Mouse (Mus musculus) CD4-positive helper T cell, adult 2 months (primary cell): Measurements from ENCODE around the gene Ap1m2.
A peak's percentile ranks its signal among the peaks of the same experiment; 100 is the strongest.

Source experiments
- DNase-seq: peaks from one replicate; pipeline ENCODE4 v3.0.0-alpha.2; 2012; ENCODE audit warnings: low read depth, missing footprints, low spot score

Ap1m2 gene

DNA sequence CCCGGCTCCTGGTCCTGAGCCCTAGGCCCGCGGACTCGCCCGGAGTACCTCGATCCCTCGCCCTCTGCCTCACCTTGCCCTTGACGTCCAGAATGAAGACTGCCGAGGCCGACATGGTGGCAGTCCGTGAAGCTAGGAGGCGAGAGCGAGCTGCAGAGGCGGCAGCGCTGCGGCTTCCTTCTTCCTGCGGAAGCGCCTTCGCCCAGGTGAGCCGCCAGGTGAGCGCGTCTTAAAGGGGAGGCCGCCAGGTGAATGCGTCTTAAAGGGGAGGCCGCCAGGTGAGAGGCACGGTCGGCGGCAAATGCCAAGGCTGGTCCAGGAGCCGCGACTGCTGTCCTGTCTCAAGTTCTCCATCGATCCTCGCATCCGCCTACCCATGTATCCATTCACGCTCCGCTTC is at the start of gene Ap1m2:
Gene Ap1m2 (minus strand): TSS at position 204 of the 400 bp plus-strand sequence.
- DNase-seq: peak; percentile 11

DNA sequence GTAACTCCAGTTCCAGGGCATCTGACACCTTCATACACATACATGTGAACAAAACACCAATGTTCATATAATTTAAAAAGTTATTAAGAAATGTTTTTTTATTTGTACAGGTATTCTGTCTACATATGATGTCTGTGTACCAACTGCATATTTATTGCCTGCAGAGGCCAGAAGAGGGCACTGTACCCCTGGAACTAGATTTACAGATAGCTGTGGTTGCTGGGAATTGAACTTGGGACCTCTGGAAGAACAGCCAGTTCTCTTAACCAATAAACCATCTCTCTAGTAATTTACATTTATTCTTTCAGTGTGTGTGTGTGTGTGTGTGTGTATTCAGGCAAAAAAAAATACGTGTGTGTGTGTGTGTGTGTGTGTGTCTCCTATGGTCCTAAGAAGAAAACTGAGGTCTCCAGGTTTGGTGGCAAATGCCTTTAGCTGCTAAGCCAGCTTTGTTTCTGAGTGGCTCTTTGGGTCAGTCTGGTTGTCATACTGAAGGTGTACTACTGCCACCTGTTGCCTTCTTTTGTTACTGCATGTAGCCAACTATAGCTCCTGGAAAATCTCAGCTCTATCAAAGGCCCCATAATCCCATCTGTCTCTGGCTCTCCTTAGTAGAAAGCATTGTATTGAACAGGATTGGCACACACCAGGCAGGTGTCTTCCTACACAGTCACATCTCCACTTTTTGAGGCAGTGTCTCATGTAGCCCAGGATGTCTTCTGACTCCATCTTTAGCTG is 45.0 kb upstream of the Ap1m2 start:
- peak; percentile 77 for DNase-seq

DNA sequence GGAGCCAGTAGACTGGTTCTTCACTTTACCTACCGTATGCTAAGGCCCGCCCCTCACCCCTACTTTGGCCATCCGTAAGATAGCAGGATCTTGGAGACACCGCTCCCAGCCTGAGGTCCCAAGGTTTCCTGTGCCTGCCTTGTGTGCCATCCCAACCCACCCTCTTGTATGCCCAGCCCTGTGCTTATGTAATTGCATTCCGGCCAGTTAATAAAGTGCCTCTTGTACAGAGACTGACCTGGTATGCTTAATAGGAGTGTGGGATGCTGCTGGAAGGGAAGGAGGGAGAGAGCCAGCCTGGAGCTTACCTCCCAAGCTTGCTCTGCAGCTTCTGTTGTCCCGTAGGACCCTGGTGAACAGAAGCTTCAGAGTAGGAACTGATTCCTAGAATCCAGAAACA is 42.7 kb upstream of the Ap1m2 start:
- no peak for DNase-seq

DNA sequence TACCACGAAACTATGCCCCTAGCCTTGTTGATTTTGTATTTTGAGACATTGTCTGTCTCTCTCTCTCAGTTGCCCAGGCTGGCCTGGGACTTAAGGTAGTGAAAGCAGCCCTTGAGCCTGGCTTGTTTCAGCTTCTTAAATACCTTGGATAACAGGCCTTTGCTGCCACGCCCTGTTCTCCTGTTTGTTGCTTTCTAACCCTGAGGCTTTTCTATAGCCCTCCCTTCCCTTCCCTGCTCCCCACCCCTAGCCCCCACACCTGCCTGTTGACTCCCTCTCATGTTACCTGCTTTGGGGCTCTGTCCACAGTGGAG is 41.2 kb upstream of the Ap1m2 start:
- no peak for DNase-seq

DNA sequence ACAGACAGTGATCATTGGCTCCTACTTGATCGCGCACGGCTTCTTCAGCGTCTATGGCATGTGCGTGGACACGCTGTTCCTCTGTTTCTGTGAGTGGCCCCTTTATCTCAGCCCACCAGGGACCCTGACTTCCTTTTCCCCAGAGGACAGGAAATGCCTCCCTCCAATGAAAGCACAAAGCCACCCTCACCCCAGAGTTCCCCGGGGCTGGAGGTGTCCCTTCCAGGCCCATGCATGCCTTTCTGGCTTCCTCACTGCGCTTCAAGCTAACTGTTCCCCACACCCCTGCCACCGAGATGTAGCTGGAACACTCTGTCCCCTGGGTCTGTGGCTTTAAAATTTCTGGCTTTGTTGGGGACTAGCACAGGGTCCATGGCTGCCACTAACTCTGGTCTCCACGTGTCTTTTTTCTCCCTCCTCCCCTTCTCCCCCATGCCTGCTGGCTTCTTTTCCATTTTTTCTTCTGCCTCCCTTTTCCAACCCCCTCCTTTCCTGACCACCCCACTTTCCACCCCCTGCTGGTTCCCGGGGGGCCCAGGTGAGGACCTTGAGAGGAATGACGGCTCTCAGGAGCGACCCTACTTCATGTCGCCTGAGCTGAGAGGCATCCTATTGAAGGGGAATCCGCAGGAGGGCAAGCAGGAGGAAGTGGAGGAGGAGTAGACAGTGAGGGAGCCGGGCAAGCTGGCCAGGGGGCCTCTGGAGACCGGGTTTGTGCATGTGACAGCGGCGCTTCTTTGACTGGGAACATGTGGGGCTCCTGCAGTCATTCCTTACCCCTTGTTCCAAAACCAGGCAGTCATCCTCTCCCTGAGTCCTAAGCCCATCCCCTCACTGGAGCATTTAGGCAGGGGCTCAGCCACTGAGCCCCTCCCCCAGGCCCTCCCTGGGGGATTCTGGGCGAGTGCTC is 40.6 kb upstream of the Ap1m2 start:
- DNase-seq: no peak

DNA sequence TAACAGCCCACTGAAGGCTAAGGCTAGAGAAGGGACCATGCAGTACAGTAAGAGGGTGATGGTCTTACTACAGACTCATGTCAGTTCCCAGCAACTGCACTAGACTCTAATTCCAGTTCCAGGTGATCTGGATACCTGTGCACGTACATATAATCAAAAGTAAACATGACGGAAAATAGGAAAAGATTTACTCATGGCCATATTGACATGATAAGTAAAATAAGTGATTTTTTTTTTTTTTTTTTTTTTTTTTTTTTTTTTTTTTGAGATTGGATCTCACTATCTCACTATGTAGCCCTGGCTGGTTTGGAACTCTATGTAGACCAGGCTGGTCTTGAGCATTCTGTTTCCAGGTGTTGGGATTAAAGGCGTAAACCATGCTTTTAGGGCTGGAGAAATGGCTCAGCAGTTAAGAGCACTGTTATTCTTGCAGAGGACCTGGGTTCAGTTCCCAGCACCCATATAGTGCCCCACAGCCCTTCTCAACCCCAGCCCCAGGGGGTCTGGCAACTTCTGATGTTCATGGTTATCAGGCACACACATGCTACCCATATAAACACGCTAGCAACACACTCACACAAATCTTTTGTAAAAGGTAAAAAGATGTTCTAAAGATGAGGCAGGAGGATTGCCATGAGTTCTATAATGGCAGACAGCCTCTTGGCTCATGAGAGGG is 39.7 kb upstream of the Ap1m2 start:
- no peak for DNase-seq

DNA sequence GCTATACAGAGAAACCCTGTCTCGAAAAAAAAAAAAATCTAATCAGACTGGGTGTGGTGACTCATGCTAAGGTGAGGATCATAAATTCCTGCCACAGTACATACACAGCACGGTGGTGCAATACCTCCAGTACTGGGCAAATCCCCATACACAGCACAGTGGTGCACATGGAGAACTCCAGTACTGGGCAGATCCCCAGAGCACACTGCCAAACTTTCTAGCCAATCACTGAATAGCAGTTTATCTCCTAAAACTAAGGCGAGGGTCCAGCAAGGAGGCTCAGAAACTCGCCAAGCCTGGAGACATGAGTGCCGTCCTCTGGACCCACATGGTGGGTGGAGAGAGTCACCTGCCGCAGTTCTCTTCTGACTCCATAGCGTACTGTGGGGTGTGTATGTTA is 39.0 kb upstream of the Ap1m2 start:
- no peak for DNase-seq

DNA sequence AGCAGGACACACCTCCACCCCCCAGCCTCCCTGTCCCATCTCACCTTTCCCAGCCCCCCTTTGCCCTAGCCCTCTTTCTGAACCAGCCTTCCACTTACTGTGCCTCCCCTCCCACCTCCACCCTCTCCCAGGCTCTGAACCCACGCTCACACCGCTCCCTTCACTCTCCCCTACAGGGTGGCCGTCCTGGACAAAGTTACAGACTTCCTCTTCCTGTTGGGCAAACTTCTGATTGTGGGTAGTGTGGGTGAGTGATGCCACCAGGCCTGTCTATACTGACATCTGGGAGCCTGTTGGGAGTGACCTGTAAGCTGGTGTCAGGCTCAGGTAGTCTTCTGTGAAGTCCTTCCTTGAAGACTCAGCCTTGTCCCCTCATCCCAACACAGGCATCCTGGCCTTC is 36.0 kb upstream of the Ap1m2 start:
- no peak for DNase-seq

DNA sequence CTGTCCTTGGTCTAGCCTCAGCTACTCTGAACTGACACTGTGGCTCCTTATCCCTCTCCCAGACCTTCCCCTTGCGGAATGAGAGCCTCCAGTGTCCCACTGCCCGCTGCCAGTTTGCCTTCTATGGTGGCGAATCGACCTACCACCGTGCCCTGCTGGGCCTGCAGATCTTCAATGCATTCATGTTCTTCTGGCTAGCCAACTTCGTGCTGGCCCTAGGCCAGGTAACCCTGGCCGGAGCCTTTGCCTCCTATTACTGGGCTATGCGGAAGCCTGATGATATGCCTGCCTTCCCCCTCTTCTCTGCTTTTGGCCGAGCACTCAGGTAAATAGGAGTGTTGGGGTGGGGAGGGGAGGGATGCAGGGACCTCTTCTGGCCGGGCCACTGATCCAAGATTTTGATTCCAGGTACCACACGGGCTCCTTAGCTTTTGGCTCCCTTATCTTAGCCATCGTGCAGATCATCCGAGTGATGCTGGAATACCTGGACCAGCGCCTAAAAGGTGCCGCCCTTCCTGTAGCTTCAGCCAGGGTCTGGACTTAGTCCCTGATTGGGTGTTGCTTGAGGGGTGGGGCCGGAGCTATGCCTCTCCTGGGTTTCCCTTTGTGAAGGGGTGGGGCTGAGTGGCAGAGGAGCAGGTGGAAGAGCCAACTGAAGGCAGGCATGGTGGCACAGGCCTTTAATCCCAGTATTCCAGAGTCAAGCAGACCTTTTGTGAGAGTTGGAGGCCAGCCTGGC is 34.7 kb upstream of the Ap1m2 start:
- no peak for DNase-seq

DNA sequence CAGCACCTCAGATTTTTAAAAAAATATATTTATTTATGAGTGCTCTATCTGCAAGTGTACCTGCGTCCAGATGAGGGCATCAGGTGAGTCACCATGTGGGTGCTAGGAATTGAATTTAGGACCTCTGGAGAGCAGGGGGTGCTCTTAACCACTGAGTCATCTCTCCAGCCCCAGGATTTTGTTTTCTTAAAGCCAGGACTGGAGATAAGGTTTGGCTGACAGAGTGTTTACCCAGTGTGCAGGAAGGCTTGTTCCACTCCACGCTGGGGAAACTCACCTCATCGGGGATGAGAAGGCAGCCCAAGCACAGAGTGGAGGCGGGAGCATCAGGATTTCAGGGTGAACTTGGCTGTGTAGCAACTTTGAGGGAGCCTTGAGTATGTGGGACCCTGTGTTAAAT is 28.3 kb upstream of the Ap1m2 start:
- DNase-seq: no peak

DNA sequence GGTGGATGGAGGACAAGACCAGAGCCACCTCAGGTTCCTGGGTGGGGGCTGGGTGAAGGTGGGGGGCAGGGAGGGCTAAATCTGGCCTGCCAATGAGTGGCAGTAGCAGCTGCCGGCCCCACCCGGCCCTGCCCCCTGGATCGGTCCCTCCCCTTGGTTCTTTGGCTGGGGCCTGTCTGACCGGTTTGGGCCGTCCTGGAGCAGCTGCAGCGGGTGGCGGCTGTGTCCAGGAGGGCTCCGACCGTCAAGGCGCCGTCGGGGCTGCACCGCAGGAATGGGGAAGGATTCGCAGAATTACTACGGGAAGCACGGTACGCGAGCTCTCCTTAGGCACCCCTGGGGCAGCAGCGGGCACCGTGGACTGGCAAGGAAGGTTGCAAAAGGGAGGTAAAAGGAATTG is 25.5 kb upstream of the Ap1m2 start:
- DNase-seq: no peak

DNA sequence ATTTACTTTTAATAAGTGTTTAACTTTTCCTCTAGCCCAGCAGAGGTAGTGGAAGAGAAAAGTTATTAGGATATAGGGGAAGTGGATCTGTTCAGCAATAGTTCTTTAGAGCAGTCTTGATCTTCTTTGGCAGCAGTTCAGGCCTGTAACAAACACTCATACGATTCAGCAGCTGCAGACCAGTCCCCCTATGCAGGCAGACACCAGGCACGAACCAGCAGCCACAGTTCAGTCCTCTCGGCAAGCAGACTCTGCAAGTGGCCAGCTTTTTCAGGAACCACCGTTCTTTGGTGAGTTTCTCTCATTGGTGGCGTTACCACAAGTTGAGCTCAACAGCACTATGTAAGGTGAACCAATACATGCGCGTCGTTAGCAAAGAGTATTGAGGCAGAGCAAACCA is 24.4 kb upstream of the Ap1m2 start:
- DNase-seq: no peak

DNA sequence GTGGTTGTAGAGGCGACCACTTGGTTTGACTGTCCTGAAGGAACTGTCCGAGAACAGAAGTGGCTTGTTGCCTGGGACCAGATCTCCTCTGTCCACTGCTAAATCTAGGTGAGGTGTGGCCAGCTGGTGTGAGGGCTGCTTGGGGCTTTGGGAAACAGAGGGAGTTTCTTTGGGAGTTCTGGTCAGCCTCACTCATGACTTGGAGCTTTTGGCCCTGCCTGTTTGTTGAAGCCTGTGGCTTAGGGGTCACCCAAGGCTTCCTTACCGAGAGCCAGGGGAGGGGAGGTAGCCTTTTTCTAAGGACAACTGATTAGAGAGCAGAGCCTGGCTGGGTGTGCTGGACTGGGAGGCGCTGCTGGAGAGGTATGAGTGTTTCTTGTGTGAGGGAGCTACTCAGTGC is 23.3 kb upstream of the Ap1m2 start:
- DNase-seq: no peak

DNA sequence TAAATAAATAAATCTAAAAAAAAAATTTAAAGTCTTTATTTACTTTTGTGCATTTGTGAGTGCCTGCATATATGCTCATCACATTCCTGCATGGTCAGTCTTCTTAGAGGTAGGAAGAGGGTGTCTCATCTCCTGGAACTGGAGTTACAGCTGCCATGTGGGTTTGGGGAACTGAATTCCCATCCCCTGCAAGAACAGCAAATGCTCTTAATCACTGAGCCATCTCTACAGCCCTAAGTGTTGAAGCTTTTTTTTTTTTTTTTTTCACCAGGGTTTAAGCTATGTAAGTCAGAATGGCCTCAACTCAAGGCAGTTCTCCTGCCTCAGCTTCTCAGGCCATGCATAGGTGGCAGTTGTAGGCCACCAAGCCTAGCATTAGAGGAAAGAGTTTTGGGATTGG is 22.6 kb upstream of the Ap1m2 start:
- DNase-seq: no peak

DNA sequence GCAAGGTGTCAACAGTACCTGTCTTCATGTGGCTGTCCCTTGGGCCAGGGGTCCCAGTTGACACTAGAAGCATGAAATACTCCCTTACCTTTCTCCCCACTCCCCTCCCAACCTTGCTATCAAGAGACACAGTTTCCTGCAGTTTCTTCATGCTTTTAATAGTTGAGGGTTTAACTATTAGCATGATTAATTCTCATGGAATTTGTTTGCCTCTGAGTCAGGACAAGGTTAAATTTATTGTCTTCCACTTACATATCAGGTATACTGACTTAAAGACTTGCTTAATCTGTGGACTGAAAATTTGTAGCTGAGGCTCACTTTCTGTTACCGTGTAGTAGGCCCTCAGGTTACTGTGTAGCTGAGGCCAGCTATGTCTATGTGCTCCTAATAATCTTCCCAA is 21.4 kb upstream of the Ap1m2 start:
- DNase-seq: no peak

DNA sequence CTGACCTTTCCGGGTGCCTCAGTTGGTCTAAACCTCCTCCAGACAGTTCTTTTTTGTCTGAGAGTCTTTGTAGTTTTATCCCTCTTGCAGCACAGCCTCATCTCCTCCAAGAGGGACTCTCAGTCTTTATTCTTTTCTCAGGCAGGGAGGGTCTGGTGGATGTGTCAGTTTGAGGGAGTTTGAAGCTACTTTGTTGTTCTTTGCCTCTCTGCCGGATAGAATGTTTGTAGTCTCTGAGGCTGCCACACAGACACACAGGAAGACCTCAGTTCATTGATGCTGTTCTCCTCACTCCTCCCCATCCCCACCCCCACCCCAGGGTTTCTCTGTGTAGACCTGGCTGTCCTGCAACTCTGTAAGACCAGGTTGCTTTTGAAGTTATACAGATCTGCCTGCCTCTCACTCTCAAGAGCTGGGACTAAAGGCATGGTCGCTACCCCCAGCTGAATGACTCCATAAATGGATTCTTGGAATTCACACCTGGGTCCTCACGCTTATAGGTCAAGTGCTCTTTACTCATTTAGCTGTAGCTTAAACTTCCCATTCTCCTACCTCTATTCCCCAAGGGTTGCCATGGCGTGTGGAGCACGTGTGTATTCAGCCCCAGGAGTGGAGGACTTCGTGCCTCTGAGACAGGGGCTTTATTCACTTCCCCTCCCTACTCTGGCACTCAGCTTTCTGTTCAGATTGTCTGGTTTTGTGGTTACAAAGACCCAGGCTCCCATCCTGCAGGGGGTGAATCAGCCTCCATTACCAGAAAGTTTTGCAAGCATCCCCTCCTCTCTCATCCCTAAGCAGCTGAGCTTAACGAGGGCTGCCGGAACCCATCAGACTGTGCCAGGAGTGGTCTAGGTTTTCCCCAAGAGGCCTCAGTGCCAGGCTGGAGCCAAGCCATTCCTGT is 20.3 kb upstream of the Ap1m2 start:
- DNase-seq: peak; percentile 69

DNA sequence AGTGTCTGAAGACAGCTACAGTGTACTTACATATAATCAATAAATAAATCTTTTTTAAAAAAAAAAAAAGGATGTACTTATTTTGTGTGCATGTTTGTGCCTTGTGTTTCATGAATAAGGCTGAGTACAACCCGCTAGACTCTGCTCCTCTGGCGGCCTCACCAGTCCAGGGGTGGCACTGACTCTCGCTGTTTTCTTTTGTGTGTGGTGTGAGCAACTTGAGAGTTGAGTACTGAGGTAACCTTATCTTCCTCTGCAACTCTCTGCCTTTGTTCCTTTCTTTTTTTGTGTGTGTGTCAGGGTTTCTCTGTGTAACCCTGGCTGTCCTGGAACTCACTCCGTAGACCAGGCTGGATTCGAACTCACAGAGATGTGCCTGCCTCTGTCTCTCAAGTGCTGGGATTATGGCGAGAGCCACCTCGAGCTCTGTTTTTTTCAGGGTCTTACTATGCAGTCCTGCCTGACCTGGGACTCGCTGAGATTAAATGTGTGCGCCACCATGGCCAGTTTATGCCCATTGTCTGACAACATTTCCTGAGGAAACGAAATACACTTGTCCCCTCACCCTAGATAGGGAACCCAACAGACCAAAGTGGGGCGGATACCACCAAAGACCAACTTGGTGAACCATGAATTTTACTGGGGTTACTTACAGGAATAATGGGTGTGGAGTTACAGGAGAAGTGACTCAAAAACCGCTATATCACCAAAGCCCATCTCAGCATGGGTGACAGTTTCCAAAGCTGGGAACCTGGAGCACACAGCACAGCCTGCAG is 19.4 kb upstream of the Ap1m2 start:
- DNase-seq: peak; percentile 30

DNA sequence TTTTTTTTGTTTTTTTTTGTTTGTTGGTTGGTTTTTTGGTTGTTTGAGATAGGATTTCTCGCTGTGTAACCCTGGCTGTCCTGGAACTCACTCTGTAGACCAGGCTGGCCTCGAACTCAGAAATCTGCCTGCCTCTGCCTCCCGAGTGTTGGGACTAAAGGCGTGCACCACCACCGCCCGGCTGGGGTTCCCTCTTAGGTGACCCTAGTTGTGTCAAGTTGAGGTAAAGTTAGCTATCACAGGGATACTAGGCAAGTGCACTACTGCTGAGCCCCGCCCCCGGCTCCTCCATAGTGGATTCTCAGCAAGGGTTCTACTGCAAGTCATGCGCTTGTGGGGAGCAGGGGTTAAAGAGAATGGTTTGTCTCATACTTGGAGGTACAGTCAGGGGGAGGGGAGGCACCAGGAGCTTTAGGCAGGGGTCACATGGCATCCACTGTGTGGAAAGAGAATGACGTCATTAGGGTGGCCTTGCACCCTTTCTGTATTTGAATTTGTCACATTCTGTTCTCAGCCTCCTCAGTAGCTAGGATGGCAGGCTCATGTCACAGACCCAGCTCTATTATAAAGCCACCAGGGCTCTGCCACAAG is 17.7 kb upstream of the Ap1m2 start:
- peak; percentile 64 for DNase-seq

DNA sequence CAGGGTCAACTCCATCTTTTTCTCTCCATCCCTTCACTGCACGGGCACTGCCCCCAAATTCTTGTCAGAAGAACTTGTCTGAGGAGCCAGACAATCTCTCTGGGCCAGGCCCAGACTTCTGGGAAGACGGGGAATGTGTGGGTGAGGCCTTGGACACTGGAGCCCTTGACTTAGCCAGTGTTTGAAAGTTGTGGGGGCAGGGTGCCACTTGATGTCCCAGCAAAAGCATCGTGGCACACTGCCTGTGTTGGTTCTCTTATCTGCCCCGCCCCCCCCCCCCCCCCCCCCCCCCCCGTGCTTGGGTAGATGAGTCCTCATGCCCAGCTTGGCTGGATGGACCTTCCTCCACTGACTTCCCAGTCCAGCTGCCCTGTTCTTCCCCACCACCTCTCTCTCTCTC is 16.9 kb upstream of the Ap1m2 start:
- DNase-seq: no peak

DNA sequence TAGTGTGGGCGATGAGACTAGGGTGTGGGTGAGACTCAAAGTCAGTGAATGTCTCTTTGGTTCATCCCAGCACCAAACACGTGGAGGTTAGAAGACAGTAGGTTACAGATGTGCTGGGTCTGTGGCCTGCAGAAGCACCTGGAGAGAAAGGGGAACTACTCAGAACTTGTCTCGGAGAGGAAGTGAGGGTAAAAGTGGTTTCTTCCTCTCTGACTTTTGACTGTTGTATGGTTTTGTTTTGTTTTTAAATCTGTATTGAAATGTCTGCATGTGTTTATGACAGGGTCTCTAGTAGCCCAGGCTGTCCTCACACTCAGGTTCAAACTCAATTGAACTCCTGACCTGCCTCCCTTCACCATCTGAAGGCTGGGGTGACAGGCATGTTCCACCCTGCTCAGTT is 15.9 kb upstream of the Ap1m2 start:
- peak; percentile 82 for DNase-seq
